Mouse (Mus musculus): ENCODE measurements around the gene Epha7. TPM values are rescaled to one million over a fixed set of nuclear protein-coding genes. Genes with fewer than 3 reads are reported as not detected.

The Epha7 gene
- polyA plus RNA-seq, 1 experiment from 2014 or later = 68.6 TPM

- WGBS = 42% methylated on average over 1 of the region's 1 CpGs
- no peak overlapping the region for H3K9ac ChIP-seq (ENCODE audit: low read depth, low read length)
- no peak overlapping the region for H3K4me3 ChIP-seq (ENCODE audit: low read depth, low read length)
- ATAC-seq = no peak
- no peaks in the 10 kb centered on the region for H3K9me3 ChIP-seq (replicated peaks; ENCODE audit: control insufficient read depth, low read length, poor library complexity, severe bottlenecking)
- H3K36me3 ChIP-seq (ENCODE audit: control insufficient read depth, insufficient read depth, low read length) = no peaks in the 10 kb centered on the region; the same call in 1 of the 2 replicates
- no peak overlapping the region for H3K4me2 ChIP-seq (ENCODE audit: low read length)
- peaks cover 4% of the 10 kb centered on the region; the same call in 1 of the 2 replicates for H3K4me1 ChIP-seq (ENCODE audit: control insufficient read depth, insufficient read depth, low read length)
- H3K27ac ChIP-seq (ENCODE audit: low read length) = no peak overlapping the region
- H3K27me3 ChIP-seq (ENCODE audit: control insufficient read depth, insufficient read depth, low read depth, low read length) = no peaks in the 10 kb centered on the region
Measured at GRCm38 (mm10) chr4:28823616-28824015, 10.7 kb downstream of the Epha7 start.

- Histone ChIP-seq H3K9ac (ENCODE audit: low read depth, low read length) (no peak overlapping the region), H3K36me3 (ENCODE audit: control insufficient read depth, insufficient read depth, low read length) (no peaks in the 10 kb centered on the region; the same call in 1 of the 2 replicates), H3K4me2 (ENCODE audit: low read length) (no peak overlapping the region; the same call in none of the 2 replicates), H3K27me3 (ENCODE audit: control insufficient read depth, insufficient read depth, low read depth, low read length) (no peaks in the 10 kb centered on the region), H3K4me1 (ENCODE audit: control insufficient read depth, insufficient read depth, low read length) (peaks cover 4% of the 10 kb centered on the region; the same call in 1 of the 2 replicates), H3K4me3 (ENCODE audit: low read depth, low read length) (no peak overlapping the region), H3K27ac (ENCODE audit: low read length) (no peak overlapping the region), H3K9me3 (replicated peaks; ENCODE audit: control insufficient read depth, low read length, poor library complexity, severe bottlenecking) (no peaks in the 10 kb centered on the region)
- no peak for ATAC-seq
- 50% methylated on average over 7 of the region's 7 CpGs for WGBS
Measured at GRCm38 (mm10) chr4:28824616-28825015, 11.7 kb downstream of the Epha7 start.

- H3K9me3 ChIP-seq (replicated peaks; ENCODE audit: control insufficient read depth, low read length, poor library complexity, severe bottlenecking) = no peaks in the 10 kb centered on the region
- no peak for ATAC-seq
- H3K36me3 ChIP-seq (ENCODE audit: control insufficient read depth, insufficient read depth, low read length) = no peaks in the 10 kb centered on the region
- no peaks in the 10 kb centered on the region for H3K27me3 ChIP-seq (ENCODE audit: control insufficient read depth, insufficient read depth, low read depth, low read length)
- no peak overlapping the region for H3K27ac ChIP-seq (ENCODE audit: low read length)
- H3K4me1 ChIP-seq (ENCODE audit: control insufficient read depth, insufficient read depth, low read length) = peaks cover 6% of the 10 kb centered on the region
- 92% methylated on average over 3 of the region's 3 CpGs for WGBS
- no peak overlapping the region for H3K4me2 ChIP-seq (ENCODE audit: low read length)
- H3K9ac ChIP-seq (ENCODE audit: low read depth, low read length) = no peak overlapping the region
- H3K4me3 ChIP-seq (ENCODE audit: low read depth, low read length) = no peak overlapping the region
Measured at GRCm38 (mm10) chr4:28837669-28838068, 24.7 kb downstream of the Epha7 start.

- WGBS = 94% methylated on average over 4 of the region's 4 CpGs
Measured at GRCm38 (mm10) chr4:28846311-28846710, 33.4 kb downstream of the Epha7 start.

GRCm38 (mm10) chr4:28850388-28850787, 37.5 kb downstream of the Epha7 start:
- WGBS = 65% methylated on average over 2 of the region's 2 CpGs

More at GRCm38 (mm10) chr4:28846311-28846710, 33.4 kb downstream of the Epha7 start:
- Histone ChIP-seq H3K36me3 (ENCODE audit: control insufficient read depth, insufficient read depth, low read length) (no peaks in the 10 kb centered on the region), H3K27ac (ENCODE audit: low read length) (no peak overlapping the region), H3K27me3 (ENCODE audit: control insufficient read depth, insufficient read depth, low read depth, low read length) (no peaks in the 10 kb centered on the region), H3K9ac (ENCODE audit: low read depth, low read length) (no peak overlapping the region), H3K4me1 (ENCODE audit: control insufficient read depth, insufficient read depth, low read length) (no peaks in the 10 kb centered on the region), H3K9me3 (replicated peaks; ENCODE audit: control insufficient read depth, low read length, poor library complexity, severe bottlenecking) (no peaks in the 10 kb centered on the region), H3K4me2 (ENCODE audit: low read length) (no peak overlapping the region), H3K4me3 (ENCODE audit: low read depth, low read length) (no peak overlapping the region)
- ATAC-seq = no peak

GRCm38 (mm10) chr4:28862845-28863666, 50.1 kb downstream of the Epha7 start:
- Histone ChIP-seq H3K9me3 (replicated peaks; ENCODE audit: control insufficient read depth, low read length, poor library complexity, severe bottlenecking) (no peaks in the 10 kb centered on the region), H3K4me3 (ENCODE audit: low read depth, low read length) (no peak overlapping the region), H3K9ac (ENCODE audit: low read depth, low read length) (no peak overlapping the region), H3K27ac (ENCODE audit: low read length) (no peak overlapping the region), H3K4me1 (ENCODE audit: control insufficient read depth, insufficient read depth, low read length) (no peaks in the 10 kb centered on the region), H3K36me3 (ENCODE audit: control insufficient read depth, insufficient read depth, low read length) (no peaks in the 10 kb centered on the region), H3K27me3 (ENCODE audit: control insufficient read depth, insufficient read depth, low read depth, low read length) (no peaks in the 10 kb centered on the region), H3K4me2 (ENCODE audit: low read length) (no peak overlapping the region)
- WGBS = 68% methylated on average over 6 of the region's 6 CpGs
- no peak for ATAC-seq

More at GRCm38 (mm10) chr4:28850388-28850787, 37.5 kb downstream of the Epha7 start:
- H3K4me3 ChIP-seq (ENCODE audit: low read depth, low read length) = no peak overlapping the region
- no peak overlapping the region for H3K9ac ChIP-seq (ENCODE audit: low read depth, low read length)
- H3K4me1 ChIP-seq (ENCODE audit: control insufficient read depth, insufficient read depth, low read length) = no peaks in the 10 kb centered on the region
- H3K9me3 ChIP-seq (replicated peaks; ENCODE audit: control insufficient read depth, low read length, poor library complexity, severe bottlenecking) = no peaks in the 10 kb centered on the region
- H3K27me3 ChIP-seq (ENCODE audit: control insufficient read depth, insufficient read depth, low read depth, low read length) = no peaks in the 10 kb centered on the region
- no peak overlapping the region for H3K27ac ChIP-seq (ENCODE audit: low read length)
- H3K4me2 ChIP-seq (ENCODE audit: low read length) = no peak overlapping the region
- no peaks in the 10 kb centered on the region for H3K36me3 ChIP-seq (ENCODE audit: control insufficient read depth, insufficient read depth, low read length)
- no peak for ATAC-seq

GRCm38 (mm10) chr4:28866411-28866810, 53.5 kb downstream of the Epha7 start:
- Histone ChIP-seq H3K4me2 (ENCODE audit: low read length) (no peak overlapping the region), H3K4me3 (ENCODE audit: low read depth, low read length) (no peak overlapping the region), H3K27ac (ENCODE audit: low read length) (no peak overlapping the region), H3K9me3 (replicated peaks; ENCODE audit: control insufficient read depth, low read length, poor library complexity, severe bottlenecking) (no peaks in the 10 kb centered on the region), H3K9ac (ENCODE audit: low read depth, low read length) (no peak overlapping the region), H3K36me3 (ENCODE audit: control insufficient read depth, insufficient read depth, low read length) (no peaks in the 10 kb centered on the region), H3K27me3 (ENCODE audit: control insufficient read depth, insufficient read depth, low read depth, low read length) (no peaks in the 10 kb centered on the region), H3K4me1 (ENCODE audit: control insufficient read depth, insufficient read depth, low read length) (no peaks in the 10 kb centered on the region)
- WGBS = 25% methylated on average over 2 of the region's 2 CpGs
- ATAC-seq = no peak

GRCm38 (mm10) chr4:28871615-28872014, 58.7 kb downstream of the Epha7 start:
- Histone ChIP-seq H3K27me3 (ENCODE audit: control insufficient read depth, insufficient read depth, low read depth, low read length) (no peaks in the 10 kb centered on the region), H3K4me2 (ENCODE audit: low read length) (no peak overlapping the region), H3K9ac (ENCODE audit: low read depth, low read length) (no peak overlapping the region), H3K9me3 (replicated peaks; ENCODE audit: control insufficient read depth, low read length, poor library complexity, severe bottlenecking) (no peaks in the 10 kb centered on the region), H3K4me3 (ENCODE audit: low read depth, low read length) (no peak overlapping the region), H3K27ac (ENCODE audit: low read length) (no peak overlapping the region), H3K36me3 (ENCODE audit: control insufficient read depth, insufficient read depth, low read length) (peaks cover 2% of the 10 kb centered on the region; the same call in 1 of the 2 replicates), H3K4me1 (ENCODE audit: control insufficient read depth, insufficient read depth, low read length) (no peaks in the 10 kb centered on the region)
- ATAC-seq = no peak
- WGBS = 89% methylated on average over 11 of the region's 11 CpGs

- 34% methylated on average over 5 of the region's 5 CpGs for WGBS
Measured at GRCm38 (mm10) chr4:28881271-28882044, 68.5 kb downstream of the Epha7 start.

More at GRCm38 (mm10) chr4:28881271-28882044, 68.5 kb downstream of the Epha7 start:
- Histone ChIP-seq H3K4me3 (ENCODE audit: low read depth, low read length) (no peak overlapping the region), H3K9ac (ENCODE audit: low read depth, low read length) (no peak overlapping the region), H3K9me3 (replicated peaks; ENCODE audit: control insufficient read depth, low read length, poor library complexity, severe bottlenecking) (no peaks in the 10 kb centered on the region), H3K36me3 (ENCODE audit: control insufficient read depth, insufficient read depth, low read length) (no peaks in the 10 kb centered on the region), H3K4me2 (ENCODE audit: low read length) (no peak overlapping the region), H3K4me1 (ENCODE audit: control insufficient read depth, insufficient read depth, low read length) (peaks cover 4% of the 10 kb centered on the region; the same call in 1 of the 2 replicates), H3K27me3 (ENCODE audit: control insufficient read depth, insufficient read depth, low read depth, low read length) (no peaks in the 10 kb centered on the region), H3K27ac (ENCODE audit: low read length) (no peak overlapping the region)
- no peak for ATAC-seq
